Comparison of ENCODE assay signal across 8 mouse cellular contexts in the genomic region with DNA sequence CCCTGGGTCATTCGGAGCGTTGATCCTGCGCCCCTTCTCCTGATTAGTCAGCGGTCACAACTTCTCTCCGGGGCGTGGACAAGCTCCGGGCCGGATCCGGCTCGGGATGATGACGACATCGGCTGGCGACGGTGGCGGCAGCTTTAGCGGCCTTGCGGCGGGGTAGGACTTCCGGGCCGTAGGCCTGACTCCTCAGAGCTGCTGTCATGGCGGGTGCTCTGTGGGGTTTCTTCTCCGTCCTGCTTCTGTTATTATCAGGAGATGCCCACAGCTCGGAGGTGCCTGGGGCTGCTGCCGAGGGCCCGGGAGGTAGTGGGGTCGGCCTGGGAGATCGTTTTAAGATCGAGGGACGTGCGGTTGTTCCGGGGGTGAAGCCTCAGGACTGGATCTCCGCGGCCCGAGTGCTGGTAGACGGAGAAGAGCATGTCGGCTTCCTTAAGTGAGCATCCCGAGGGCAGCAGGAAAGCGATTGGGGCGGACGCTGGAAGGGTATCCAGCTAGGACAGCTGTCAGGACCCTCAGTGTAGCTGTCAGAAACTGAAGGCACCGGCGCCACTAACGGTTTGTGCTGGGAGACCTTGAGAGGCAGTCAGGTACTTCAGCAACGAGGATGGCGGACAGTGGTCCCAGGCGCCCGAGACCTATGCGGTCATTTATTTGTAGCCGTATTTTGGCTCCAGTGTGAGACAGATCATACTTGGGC. TPM values are rescaled to one million over a fixed set of nuclear protein-coding genes. Genes with fewer than 3 reads are reported as not detected.
DNase-seq lines count a peak whose midpoint lies in the region; ATAC-seq lines count a peak whose summit lies in the region.

A gene (plus strand): TSS at position 136 of the 703 bp plus-strand sequence.

- H3K4me1 ChIP-seq in hindbrain, embryonic 16.5 days (ENCODE audit: control insufficient read depth, insufficient read depth, low read depth, low read length), result peaks cover 13% of the 10 kb centered on the region

- H3K27me3 ChIP-seq in hindbrain, embryonic 16.5 days (replicated peaks; ENCODE audit: control insufficient read depth, insufficient read depth, low read length), result no peaks in the 10 kb centered on the region

- peak within 1 kb of the TSS; percentile 71 for H3K4me3 ChIP-seq in hindbrain, embryonic 16.5 days (ENCODE audit: low read length)
- H3K4me3 ChIP-seq in macrophage (ENCODE audit: inconsistent target), result peak within 1 kb of the TSS; percentile 99

- peak; percentile 96 for DNase-seq in T-cell, adult 2 months (ENCODE audit: low spot score)
- DNase-seq in cerebellum, postnatal 36 days, result peak; percentile 98 to 99
- DNase-seq in gastrocnemius, adult 18-20 months (ENCODE audit: low spot score), result peak; percentile 97
- DNase-seq in left cerebral cortex, adult 18-20 months (ENCODE audit: low spot score in 2 of 2), result peak; percentile 98 to 99
- DNase-seq in right cerebral cortex, adult 18-20 months, result peak; percentile 97
- DNase-seq in urinary bladder, postnatal 10 days (ENCODE audit: low spot score), result peak; percentile 96

- no peaks in the 10 kb centered on the region for H3K9me3 ChIP-seq in hindbrain, embryonic 16.5 days (ENCODE audit: control insufficient read depth, low read length)

- ATAC-seq in hindbrain, embryonic 16.5 days, result peak; percentile 99

- H3K4me2 ChIP-seq in hindbrain, embryonic 16.5 days (ENCODE audit: low read length), result peak within 1 kb of the TSS; percentile 92

- peak within 1 kb of the TSS; percentile 74 for H3K27ac ChIP-seq in hindbrain, embryonic 16.5 days (ENCODE audit: low read depth, low read length)
- H3K27ac ChIP-seq in macrophage, result peak within 1 kb of the TSS; percentile 80

- peaks cover 52% of the 10 kb centered on the region for H3K79me2 ChIP-seq in macrophage (ENCODE audit: inconsistent target)

- H3K9ac ChIP-seq in hindbrain, embryonic 16.5 days (ENCODE audit: low read depth, low read length), result peak within 1 kb of the TSS; percentile 82

- under 1% methylated on average over 49 of the region's 49 CpGs for WGBS in hindbrain, embryonic 16.5 days
- 0% methylated on average over 49 of the region's 49 CpGs for WGBS in macrophage (ENCODE audit: missing documents)

- peaks cover under 1% of the 10 kb centered on the region; the same call in 1 of the 2 replicates for H3K36me3 ChIP-seq in hindbrain, embryonic 16.5 days (ENCODE audit: control insufficient read depth, insufficient read depth, low read length)
- peaks cover 14% of the 10 kb centered on the region for H3K36me3 ChIP-seq in macrophage (ENCODE audit: inconsistent target)

RNA-seq across cellular contexts. Expression of the gene that starts here (rescaled TPM):
- 10 to 100 TPM; 12.8 to 13.4 TPM for total RNA-seq in gastrocnemius, adult 18-20 months (2021)
- polyA plus RNA-seq in hindbrain, embryonic 16.5 days (2015; fragmentation: Nextera tagmentation; extraction: Ambion mirVana), result 25.1 and 26.4 TPM in 2 replicates
- total RNA-seq in left cerebral cortex, adult 18-20 months (2021), result 10 to 100 TPM; 49.8 to 51.8 TPM
- 10 to 100 TPM in 1 of 26 experiments, 1 to 10 TPM in 25; 2.4 to 10.1 (median 5.8) TPM for total RNA-seq in macrophage (2018; cell fraction: chromatin; rRNA removed)
- 10 to 100 TPM; 18.6 to 30.0 (median 24.8) TPM for total RNA-seq in macrophage (2018; cell fraction: cytosol; rRNA removed)
- total RNA-seq in macrophage (2018; cell fraction: nucleus; rRNA removed), result 10 to 100 TPM in 18 of 26 experiments, 1 to 10 TPM in 8; 5.4 to 20.1 (median 12.9) TPM
- 17.8 to 28.1 TPM (median 22.4 TPM) in 3 replicates for polyA plus RNA-seq in macrophage (2018)

Comparison
In these comparisons a context has a peak if more than half of its experiments do, and no peak if none do; other contexts are left out.
1. Peak in every context shown above with its lines: DNase-seq, ATAC-seq, H3K4me3 ChIP-seq and H3K27ac ChIP-seq.